Mouse (Mus musculus): Measurements from ENCODE around the gene Olfr867. TPM values are rescaled to one million over a fixed set of nuclear protein-coding genes. Genes with fewer than 3 reads are reported as not detected.

Gene Olfr867
- not detected in 2 replicates for polyA plus RNA-seq (2012; rRNA removed)

GRCm38 (mm10) chr9:20057462-20057861 lies at the start of gene Olfr867:
Gene Olfr867, minus strand, starts transcription at chr9:20057562.
- DNase-seq (ENCODE audit: extremely low spot score in 1 of 2, low spot score in 1 of 2): no peak

GRCm38 (mm10) chr9:20098326-20098725 lies 41.0 kb upstream of the Olfr867 start, which contains the start of gene Olfr868:
Gene Olfr868, plus strand, starts transcription at chr9:20098626.
- no peak for DNase-seq (ENCODE audit: extremely low spot score in 1 of 2, low spot score in 1 of 2)

- DNase-seq (ENCODE audit: extremely low spot score in 1 of 2, low spot score in 1 of 2): no peak
Measured at GRCm38 (mm10) chr9:20073523-20074177, 16.3 kb upstream of the Olfr867 start.

- no peak for DNase-seq (ENCODE audit: extremely low spot score in 1 of 2, low spot score in 1 of 2)
Measured at GRCm38 (mm10) chr9:20071291-20071690, 13.9 kb upstream of the Olfr867 start.

GRCm38 (mm10) chr9:20070236-20070635 lies 12.9 kb upstream of the Olfr867 start:
- no peak for DNase-seq (ENCODE audit: extremely low spot score in 1 of 2, low spot score in 1 of 2)

- DNase-seq (ENCODE audit: extremely low spot score in 1 of 2, low spot score in 1 of 2): no peak
Measured at GRCm38 (mm10) chr9:20047964-20048363, 9.4 kb downstream of the Olfr867 start.

- DNase-seq (ENCODE audit: extremely low spot score in 1 of 2, low spot score in 1 of 2): no peak
Measured at GRCm38 (mm10) chr9:20027935-20028334, 29.4 kb downstream of the Olfr867 start, which contains the start of gene Olfr866. Gene Olfr866, minus strand, starts transcription at chr9:20028035.

Other genes with a start within 250 kb of the Olfr867 start
- gene Olfr860, start 207.8 kb downstream of the Olfr867 start, polyA plus RNA-seq (2012; rRNA removed): not detected in 2 replicates
- gene Olfr862, start 169.6 kb downstream of the Olfr867 start, polyA plus RNA-seq (2012; rRNA removed): not detected in 2 replicates
- not detected in 2 replicates for gene Olfr77, start 140.7 kb downstream of the Olfr867 start, polyA plus RNA-seq (2012; rRNA removed)
- not detected in 2 replicates for gene Olfr866, start 29.5 kb downstream of the Olfr867 start, polyA plus RNA-seq (2012; rRNA removed)
- gene Olfr868, start 41.1 kb upstream of the Olfr867 start, polyA plus RNA-seq (2012; rRNA removed): not detected in 2 replicates
- gene Olfr869, start 71.4 kb upstream of the Olfr867 start, polyA plus RNA-seq (2012; rRNA removed): not detected in 2 replicates
- not detected in 2 replicates for gene Olfr870, start 116.5 kb upstream of the Olfr867 start, polyA plus RNA-seq (2012; rRNA removed)
- gene Olfr871, start 154.6 kb upstream of the Olfr867 start, polyA plus RNA-seq (2012; rRNA removed): not detected in 2 replicates
- not detected in 2 replicates for gene Olfr872, start 179.6 kb upstream of the Olfr867 start, polyA plus RNA-seq (2012; rRNA removed)
- gene Olfr39, start 224.8 kb upstream of the Olfr867 start, polyA plus RNA-seq (2012; rRNA removed): not detected in 2 replicates
- gene Olfr873, start 241.0 kb upstream of the Olfr867 start, polyA plus RNA-seq (2012; rRNA removed): not detected in 2 replicates

Data from frontal cortex, adult 2 months (tissue).